ENCODE assay signal across 20 mouse cellular contexts in genomic region chr16:60800746-60801145, GRCm38 (mm10).
A peak's percentile ranks its signal among the peaks of the same experiment; 100 is the strongest.
DNase-seq lines count a peak whose midpoint lies in the region; ATAC-seq lines count a peak whose summit lies in the region.
"Had no signal": no experiment of that assay in that cellular context is flagged by ENCODE, and none has a peak within 500 bp of the region (broad histone marks: within the 10 kb centered on the region; RNA-seq: fewer than 3 reads in every experiment).

No protein-coding gene starts in this region.

- DNase-seq in frontal cortex, postnatal 36 days (ENCODE audit: low spot score in 2 of 2), result no peak
- DNase-seq in brain, adult 2 months (ENCODE audit: low read depth, low spot score), result peak; percentile 53
- DNase-seq in telencephalon, adult 2 months (ENCODE audit: low read depth, low spot score), result peak; percentile 24
- no peak for DNase-seq in heart, postnatal 14 days
- DNase-seq in left cerebral cortex, adult 18-20 months (ENCODE audit: low spot score in 2 of 2), result no peak
- DNase-seq: adrenal gland, adult 2 months; adrenal gland, adult 8-10 months; adrenal gland, postnatal 10 days; adrenal gland, postnatal 14 days; adrenal gland, postnatal 25 days; adrenal gland, postnatal 36 days; B cell, adult 2 months; cerebellum, adult 11 months; cerebellum, adult 11-12 months; cerebellum, adult 18-20 months; cerebellum, adult 2 months had no signal

- peak; percentile 92 for ATAC-seq in frontal cortex, adult (ENCODE audit: low TSS enrichment)
- ATAC-seq: activated CD4-positive, CD25-positive, alpha-beta regulatory T cell, adult 4 months; CD4-positive, CD25-positive, alpha-beta regulatory T cell, adult 4 months; Patski had no signal

- intact Hi-C loops in heart, postnatal 14 days (cut with DNase I), result no loop called here

Comparison
In these comparisons a context has a peak if more than half of its experiments do, and no peak if none do; other contexts are left out.
1. DNase-seq: peak in brain, adult 2 months (single experiment) and telencephalon, adult 2 months (single experiment); none in frontal cortex, postnatal 36 days (0 of 2), heart, postnatal 14 days (0 of 2) and left cerebral cortex, adult 18-20 months (0 of 2).